Mouse (Mus musculus) hindbrain, postnatal 0 days (tissue): ENCODE data around the gene Clnk. TPM values are rescaled to one million over a fixed set of nuclear protein-coding genes. Genes with fewer than 3 reads are reported as not detected.

ENCODE experiments used
- ATAC-seq: fragments of 200-750 bp; cut with Nextera tagmentation; 2 replicates; pipeline ENCODE4 v1.8.0; 2017; ENCODE audit warnings: mild to moderate bottlenecking, moderate TSS enrichment, moderate library complexity
- DNase-seq: peaks from one replicate; pipeline ENCODE4 v3.0.0-alpha.2; 2015; ENCODE audit warnings: low spot score
- H3K27ac ChIP-seq: fragments of 300-500 bp; sonication (generic); 2 replicates; pipeline ENCODE4 v1.5.1; 2014; ENCODE audit warnings: mild to moderate bottlenecking
- H3K27me3 ChIP-seq: fragments of 300-500 bp; sonication (generic); 2 replicates; pipeline ENCODE4 v1.6.1; 2014; ENCODE audit warnings: low read length, mixed read lengths; ENCODE audit not compliant: insufficient read depth
- H3K36me3 ChIP-seq: fragments of 300-500 bp; sonication (generic); 2 replicates; pipeline ENCODE4 v1.6.1; 2014; ENCODE audit warnings: low read length, mixed read lengths; ENCODE audit not compliant: insufficient read depth
- H3K4me1 ChIP-seq: fragments of 300-500 bp; sonication (generic); 2 replicates; pipeline ENCODE4 v1.6.1; 2014; ENCODE audit warnings: antibody characterized with exemption, low read length, mixed read lengths; ENCODE audit not compliant: insufficient read depth
- H3K4me2 ChIP-seq: fragments of 300-500 bp; sonication (generic); 2 replicates; pipeline ENCODE4 v1.6.1; 2014; ENCODE audit warnings: low read depth, mild to moderate bottlenecking, low read length, moderate library complexity, mixed read lengths
- H3K4me3 ChIP-seq: fragments of 300-500 bp; sonication (generic); 2 replicates; pipeline ENCODE4 v1.5.1; 2014; ENCODE audit warnings: low read length
- H3K9ac ChIP-seq: fragments of 300-500 bp; sonication (generic); replicated peaks from 2 replicates; pipeline ENCODE4 v1.6.1; 2014; ENCODE audit warnings: mild to moderate bottlenecking, low read length, moderate library complexity, mixed read lengths
- H3K9me3 ChIP-seq: fragments of 300-500 bp; sonication (generic); 2 replicates; pipeline ENCODE4 v1.6.1; 2016; ENCODE audit warnings: low read length, mixed read lengths
- CTCF ChIP-seq: IDR thresholded peaks from 2 replicates; pipeline ENCODE4 v1.5.1; 2016; ENCODE audit warnings: antibody characterized with exemption, control low read depth, low read depth
- WGBS: fragments of 180-500 bp; shearing (Covaris S2); extraction: QIAGEN DNeasy Blood & Tissue Kit; methylation state at CpG from one replicate; pipeline ENCODE4 v1.1.7; 2014; 5-methylcytosine and 5-hydroxymethylcytosine counted together
- polyA plus RNA-seq: library from polyadenylated mRNA; unstranded; fragments of >200 nt; fragmentation: Nextera tagmentation; extraction: Ambion mirVana; gene quantifications from 2 replicates; pipeline ENCODE4 v1.2.1, GENCODE M21; 2015
- total RNA-seq: library from RNA; depleted of rRNA; stranded (reverse); fragments of >200 nt; gene quantifications from 2 replicates; pipeline ENCODE4 v1.2.3, GENCODE M21; 2014

The Clnk gene
- total and polyA plus RNA-seq, 2 experiments from 2014 or later = not detected

DNA sequence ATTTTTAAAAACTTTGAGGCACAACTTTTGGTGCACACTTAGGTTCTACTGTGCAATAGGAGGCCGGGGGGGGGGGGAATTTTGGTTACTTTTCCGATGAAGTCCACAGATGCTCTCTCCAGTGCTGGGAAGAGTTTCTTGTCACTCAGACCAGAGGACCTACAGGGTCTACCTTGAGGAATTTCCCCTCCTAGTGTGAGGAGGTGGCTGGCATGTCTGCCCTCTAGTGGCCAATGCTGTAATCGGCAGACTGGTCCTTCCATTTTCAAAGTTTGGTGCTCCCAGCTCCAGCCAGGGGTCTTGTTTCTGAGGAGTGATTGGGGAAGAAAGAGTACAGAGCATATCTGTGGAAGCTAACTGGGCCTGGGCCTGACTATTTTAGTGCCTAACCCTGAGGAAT is 121.7 kb downstream of the Clnk start:
- 18% methylated on average over 3 of the region's 3 CpGs for WGBS
- DNase-seq = peak; percentile 45
- H3K36me3 ChIP-seq = no peaks in the 10 kb centered on the region
- H3K4me3 ChIP-seq = no peak overlapping the region
- peak; percentile 80 for TF ChIP-seq CTCF
- no peak overlapping the region for H3K27ac ChIP-seq
- H3K4me2 ChIP-seq = no peak overlapping the region
- no peaks in the 10 kb centered on the region for H3K27me3 ChIP-seq
- ATAC-seq = no peak
- H3K4me1 ChIP-seq = no peaks in the 10 kb centered on the region
- no peaks in the 10 kb centered on the region for H3K9me3 ChIP-seq
- no peak overlapping the region for H3K9ac ChIP-seq

DNA sequence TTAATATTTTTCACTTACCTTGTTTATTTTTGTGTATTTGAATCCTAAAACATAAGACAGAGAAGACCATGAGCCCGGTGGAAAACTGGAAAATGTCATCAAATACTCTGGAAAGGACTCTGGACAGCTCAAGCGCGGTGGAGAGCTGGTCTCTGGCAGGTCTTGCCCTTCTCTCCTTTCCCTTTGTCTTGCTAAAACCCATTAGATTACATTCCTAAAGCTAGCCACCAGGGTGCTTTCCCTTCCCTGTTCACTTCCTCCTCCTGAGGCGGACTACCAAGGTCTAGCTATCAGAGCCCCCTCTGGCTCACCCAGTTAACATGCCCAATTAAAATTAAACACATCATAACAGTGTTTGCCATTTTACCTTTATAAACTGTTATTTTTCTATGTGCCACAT is 123.9 kb downstream of the Clnk start:
- H3K4me3 ChIP-seq = no peak overlapping the region
- H3K27me3 ChIP-seq = no peaks in the 10 kb centered on the region
- ATAC-seq (no peak), DNase-seq (no peak)
- no peaks in the 10 kb centered on the region for H3K4me1 ChIP-seq
- H3K4me2 ChIP-seq = no peak overlapping the region
- no peaks in the 10 kb centered on the region for H3K36me3 ChIP-seq
- H3K9ac ChIP-seq = no peak overlapping the region
- H3K27ac ChIP-seq = no peak overlapping the region
- 19% methylated on average over 4 of the region's 4 CpGs for WGBS
- no peaks in the 10 kb centered on the region for H3K9me3 ChIP-seq
- TF ChIP-seq CTCF = no peak

DNA sequence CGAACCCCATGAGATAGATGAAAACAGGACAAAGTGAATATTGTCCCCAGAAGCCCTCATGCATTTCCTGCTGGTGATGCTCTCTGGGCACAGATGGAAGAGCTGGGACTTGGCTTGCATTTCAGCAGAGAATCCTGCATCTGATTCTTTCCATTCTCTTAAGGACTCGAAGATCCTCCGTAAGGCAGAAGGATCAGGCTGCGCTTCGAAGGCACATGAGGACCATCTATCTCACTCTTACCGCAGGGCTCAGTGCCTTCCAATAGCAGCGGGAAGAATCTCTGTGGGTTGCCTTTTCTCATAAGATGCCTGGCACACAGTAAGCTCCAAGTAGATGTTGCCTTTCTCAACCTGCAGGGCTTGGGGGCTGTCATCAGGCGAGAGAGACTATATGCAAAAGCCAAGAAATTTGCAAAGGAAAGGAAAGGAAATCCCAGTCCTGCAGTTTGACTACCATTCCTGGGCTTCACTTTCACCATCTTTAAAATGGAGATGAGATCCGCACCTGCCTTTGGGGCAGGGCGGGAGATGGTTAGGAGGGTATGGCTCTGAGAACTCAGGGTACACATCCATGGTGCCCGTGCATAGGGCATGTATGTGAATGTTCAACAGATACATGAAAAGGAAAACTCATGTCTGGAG is 167.6 kb downstream of the Clnk start:
- Histone ChIP-seq H3K9ac (no peak overlapping the region), H3K27ac (no peak overlapping the region), H3K9me3 (no peaks in the 10 kb centered on the region), H3K4me1 (no peaks in the 10 kb centered on the region), H3K27me3 (no peaks in the 10 kb centered on the region), H3K4me3 (no peak overlapping the region), H3K4me2 (no peak overlapping the region), H3K36me3 (no peaks in the 10 kb centered on the region)
- DNase-seq = no peak
- no peak for ATAC-seq
- WGBS = 63% methylated on average over 11 of the region's 11 CpGs
- no peak for TF ChIP-seq CTCF

DNA sequence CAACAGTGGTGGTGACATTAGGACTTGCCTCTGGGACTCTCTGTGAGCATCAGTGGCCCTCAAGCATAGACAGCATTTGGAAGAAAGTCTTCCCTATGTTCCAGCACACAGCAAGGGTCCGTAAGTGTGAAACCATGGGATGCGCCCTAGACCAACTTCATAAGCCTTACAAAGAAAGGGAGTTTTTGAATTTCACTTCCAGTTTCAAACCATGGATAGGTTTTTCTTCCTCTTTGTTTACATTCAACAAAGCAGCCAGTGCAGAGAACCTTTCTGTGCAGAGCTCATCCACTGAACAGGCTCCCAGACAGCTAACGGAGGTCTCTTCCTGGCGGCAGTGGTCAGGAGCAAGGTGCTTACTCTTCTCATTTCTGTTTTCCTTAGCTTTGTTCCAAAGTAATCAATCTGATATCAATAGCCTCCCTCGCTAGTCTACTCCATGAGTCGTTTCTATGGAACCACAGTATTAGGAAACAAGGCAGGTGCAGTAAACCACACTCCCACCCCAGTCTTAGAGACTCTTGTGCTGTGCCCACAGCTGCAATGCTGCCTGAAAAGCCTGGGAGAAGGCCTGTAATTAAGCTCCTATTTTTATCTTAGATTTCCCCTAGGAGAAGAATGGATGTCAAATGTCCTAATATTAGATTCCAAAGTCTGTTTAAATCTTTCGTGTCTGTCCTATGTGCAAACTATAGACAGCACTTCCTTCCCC is 169.1 kb downstream of the Clnk start:
- H3K4me2 ChIP-seq = no peak overlapping the region
- 75% methylated on average over 7 of the region's 7 CpGs for WGBS
- H3K27ac ChIP-seq = no peak overlapping the region
- ATAC-seq (no peak), DNase-seq (no peak)
- H3K9ac ChIP-seq = no peak overlapping the region
- H3K4me3 ChIP-seq = no peak overlapping the region
- no peaks in the 10 kb centered on the region for H3K4me1 ChIP-seq
- H3K9me3 ChIP-seq = no peaks in the 10 kb centered on the region
- H3K27me3 ChIP-seq = no peaks in the 10 kb centered on the region
- H3K36me3 ChIP-seq = no peaks in the 10 kb centered on the region
- TF ChIP-seq CTCF = no peak

DNA sequence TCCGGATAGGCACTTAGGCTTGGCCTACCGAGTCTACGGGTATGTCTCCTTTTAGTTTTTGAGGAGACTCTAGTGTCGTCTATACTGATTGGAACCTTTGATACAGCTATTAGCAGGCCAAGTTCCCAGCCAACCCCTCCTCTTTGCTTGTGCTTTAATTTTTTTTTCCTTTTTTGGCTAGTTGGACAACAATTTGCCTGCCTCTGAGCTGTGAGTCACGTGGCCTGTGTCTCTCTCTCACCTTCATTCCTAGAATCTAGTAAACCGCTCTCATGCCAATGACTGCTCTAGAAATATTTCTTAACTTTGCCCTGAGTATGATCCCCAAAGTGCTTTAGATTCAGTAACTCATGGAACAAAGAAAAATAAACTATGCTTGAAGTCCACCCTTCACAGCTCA is 173.7 kb downstream of the Clnk start:
- WGBS = 92% methylated on average over 6 of the region's 6 CpGs
- Histone ChIP-seq H3K9ac (no peak overlapping the region), H3K27ac (no peak overlapping the region), H3K9me3 (no peaks in the 10 kb centered on the region), H3K4me1 (no peaks in the 10 kb centered on the region), H3K4me3 (no peak overlapping the region), H3K36me3 (no peaks in the 10 kb centered on the region), H3K27me3 (no peaks in the 10 kb centered on the region), H3K4me2 (no peak overlapping the region)
- DNase-seq (no peak), ATAC-seq (no peak)
- no peak for TF ChIP-seq CTCF

DNA sequence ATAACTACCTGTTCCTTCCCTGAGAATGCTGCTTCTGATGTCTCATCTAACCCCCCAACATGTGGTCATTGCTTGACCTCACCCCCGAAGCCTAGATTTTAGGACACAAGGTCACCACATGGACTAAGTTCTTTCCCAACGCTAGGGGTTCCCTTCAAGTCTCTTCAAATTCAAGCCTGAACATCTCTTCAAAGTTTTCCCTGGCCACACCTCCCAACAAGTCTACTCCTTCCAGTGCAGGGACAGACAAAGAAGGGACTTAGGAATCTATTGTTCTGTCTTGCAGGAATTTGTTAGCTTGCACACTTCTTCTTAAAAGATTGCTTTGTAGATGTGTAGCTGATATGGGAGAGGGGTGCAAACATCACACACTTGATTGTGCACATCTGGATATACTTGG is 174.5 kb downstream of the Clnk start:
- Histone ChIP-seq H3K9ac (no peak overlapping the region), H3K4me1 (no peaks in the 10 kb centered on the region), H3K4me3 (no peak overlapping the region), H3K36me3 (no peaks in the 10 kb centered on the region), H3K27me3 (no peaks in the 10 kb centered on the region), H3K27ac (no peak overlapping the region), H3K9me3 (no peaks in the 10 kb centered on the region), H3K4me2 (no peak overlapping the region)
- ATAC-seq = no peak
- WGBS = 79% methylated on average over 2 of the region's 2 CpGs
- no peak for DNase-seq
- TF ChIP-seq CTCF = no peak

DNA sequence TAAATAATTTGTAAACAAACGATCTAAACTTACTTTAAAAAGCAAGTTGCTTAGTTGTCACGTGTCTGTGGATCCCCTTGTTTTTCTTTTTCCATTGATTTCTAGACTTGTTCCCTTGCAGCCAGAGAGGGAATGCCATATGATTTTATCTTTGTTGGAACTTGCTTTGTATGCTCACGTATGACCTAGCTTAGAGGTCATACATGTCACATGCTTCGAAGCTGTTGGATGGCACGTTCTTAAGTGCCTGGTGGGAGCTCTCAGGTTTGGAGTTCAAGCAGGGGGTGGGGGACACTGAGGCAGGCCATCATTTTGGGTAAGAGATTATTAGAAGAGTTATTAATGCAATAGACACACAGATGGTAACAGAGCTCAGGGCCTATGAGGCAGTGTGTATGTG is 178.1 kb downstream of the Clnk start:
- DNase-seq (no peak), ATAC-seq (no peak)
- Histone ChIP-seq H3K9ac (no peak overlapping the region), H3K27me3 (no peaks in the 10 kb centered on the region), H3K36me3 (no peaks in the 10 kb centered on the region), H3K27ac (no peak overlapping the region), H3K9me3 (no peaks in the 10 kb centered on the region), H3K4me3 (no peak overlapping the region), H3K4me2 (no peak overlapping the region), H3K4me1 (no peaks in the 10 kb centered on the region)
- WGBS = 60% methylated on average over 5 of the region's 5 CpGs
- TF ChIP-seq CTCF = no peak
